Mouse (Mus musculus) adrenal gland, adult 2 months (tissue): Measurements from ENCODE around the gene B4galnt2. TPM values are rescaled to one million over a fixed set of nuclear protein-coding genes. Genes with fewer than 3 reads are reported as not detected.
"Not testable (repeated sequence)": the region's sequence is repeated elsewhere in the genome, so short reads cannot be mapped to it uniquely, and the experiment has no call there.

ENCODE experiments used
- DNase-seq: peaks from one replicate; pipeline ENCODE4 v3.0.0; 2021
- long read RNA-seq: library from polyadenylated mRNA; stranded (forward); transcript quantifications from one replicate; pipeline ENCODE4 v2.0.0, GENCODE M21; 2021
- polyA plus RNA-seq: library from polyadenylated mRNA; depleted of rRNA; stranded (reverse); fragments of >200 nt; gene quantifications from 2 replicates; pipeline ENCODE4 v1.2.3, GENCODE M21; 2012; rRNA removed
- total RNA-seq, 2 experiments: library from RNA; stranded (reverse); gene quantifications; 2 replicates each; pipeline ENCODE4 v1.2.3; 2021

Gene B4galnt2
- total RNA-seq (not detected), polyA plus RNA-seq (0.06 TPM in 1 of 2 replicates, not detected in the other)
- long read RNA-seq, partial matches to known transcripts, result 0 of 2 reads
- long read RNA-seq, other reads (novel, unspliced or antisense), result 2 of 2 reads

GRCm38 (mm10) chr11:95914571-95914991, at the start of gene B4galnt2:
B4galnt2 (minus strand) TSS chr11:95914891.
- peak; percentile 2 for DNase-seq

GRCm38 (mm10) chr11:95963304-95963703, 48.6 kb upstream of the B4galnt2 start:
- DNase-seq, result no peak

- DNase-seq, result no peak
Observed at GRCm38 (mm10) chr11:95959152-95959551, 44.5 kb upstream of the B4galnt2 start.

DNA sequence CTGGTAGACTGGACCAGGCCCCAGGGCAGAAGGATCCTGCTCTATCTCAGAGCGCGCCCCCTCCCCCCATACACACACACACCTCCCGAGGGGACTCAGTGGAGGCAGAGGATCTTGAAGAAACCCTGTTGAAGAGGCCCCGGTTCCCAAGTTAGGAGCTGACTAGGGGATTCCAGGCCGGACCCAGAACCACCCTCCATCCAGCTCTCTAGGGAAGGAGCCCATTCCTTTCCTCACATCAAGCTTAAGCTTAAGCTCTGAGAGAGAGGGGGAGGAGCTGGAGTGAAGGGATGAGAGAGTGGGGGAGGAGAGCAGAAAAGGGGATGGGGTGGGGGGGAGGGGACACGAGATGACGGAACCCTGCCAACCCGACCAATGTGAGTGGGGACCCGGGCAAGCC, 43.6 kb upstream of the B4galnt2 start:
- DNase-seq, result no peak

GRCm38 (mm10) chr11:95957407-95957806, 42.7 kb upstream of the B4galnt2 start:
- DNase-seq, result no peak

DNA sequence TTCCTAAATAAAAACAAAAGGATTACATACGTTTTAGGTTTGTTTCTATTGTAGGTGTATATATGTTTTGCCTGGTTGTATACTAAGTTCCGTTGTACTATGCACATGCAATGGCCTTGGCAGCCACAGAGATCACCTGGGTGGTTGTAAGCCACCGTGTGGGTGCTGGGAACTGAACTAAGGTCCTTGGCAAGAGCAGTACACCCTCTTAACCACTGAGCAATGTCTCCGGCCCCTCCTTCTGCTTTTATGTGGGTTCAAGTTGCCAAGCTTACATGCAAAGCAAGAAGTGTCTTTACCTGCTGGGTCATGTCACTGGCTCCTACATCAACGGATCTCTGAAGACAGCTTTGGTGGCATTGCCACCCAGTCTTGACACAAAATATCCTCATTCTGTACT, 38.6 kb upstream of the B4galnt2 start:
- no peak for DNase-seq

- no peak for DNase-seq
Observed at GRCm38 (mm10) chr11:95945838-95946472, 31.3 kb upstream of the B4galnt2 start.

DNA sequence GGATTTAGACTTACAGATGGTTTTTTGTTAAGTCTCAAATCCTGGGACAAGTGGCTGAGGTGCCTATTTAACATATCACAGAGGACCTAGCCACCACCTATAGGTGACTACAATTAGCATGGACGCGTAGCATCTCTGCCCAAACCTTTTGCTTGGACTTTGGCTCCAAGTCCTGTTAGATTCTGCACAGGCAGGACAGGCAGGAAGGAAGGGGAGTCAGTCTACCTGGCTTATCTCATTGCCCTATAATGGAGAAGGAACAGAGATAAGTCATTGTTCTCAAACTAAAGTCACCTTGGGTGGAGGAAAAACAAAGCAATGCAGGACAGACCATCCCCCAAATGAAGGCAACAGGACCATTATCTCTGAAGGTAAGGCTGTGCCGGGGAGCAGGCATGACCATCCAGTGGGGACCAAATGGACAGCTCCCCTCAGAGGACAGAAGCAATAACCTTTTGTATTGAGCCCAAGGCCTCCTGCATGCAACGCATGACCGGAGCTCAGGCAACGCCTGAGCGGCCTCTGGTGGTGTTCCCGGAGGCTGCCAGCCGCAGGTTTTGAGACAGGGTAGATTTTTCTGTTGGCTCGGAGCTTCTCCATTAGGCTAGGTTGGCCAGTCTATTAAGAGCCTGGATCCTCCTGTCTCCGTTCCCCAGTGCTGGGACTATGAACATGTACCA, 25.3 kb upstream of the B4galnt2 start:
- peak; percentile 23 for DNase-seq

DNA sequence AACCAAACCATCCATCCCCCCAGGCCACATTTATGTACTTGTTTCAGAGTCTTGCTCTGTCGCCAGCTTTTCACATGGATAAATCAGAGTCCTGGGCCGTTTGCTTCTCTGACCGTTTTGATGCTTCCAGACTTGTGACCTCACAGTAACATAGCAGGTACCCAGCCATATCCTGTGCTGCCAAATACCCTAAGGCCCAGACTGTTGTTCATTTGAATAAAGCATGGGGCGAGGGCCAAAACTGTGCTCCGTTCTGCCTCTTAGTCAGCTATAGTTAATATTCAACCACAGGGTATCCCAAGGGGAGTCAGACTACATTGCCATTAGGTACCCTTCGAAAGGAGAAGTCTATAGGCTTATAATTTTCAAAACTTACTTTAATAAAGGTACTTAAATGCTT, 21.7 kb upstream of the B4galnt2 start:
- DNase-seq, result no peak

- DNase-seq, result not testable (repeated sequence)
Observed at GRCm38 (mm10) chr11:95932168-95932567, 17.5 kb upstream of the B4galnt2 start.

GRCm38 (mm10) chr11:95926398-95926797, 11.7 kb upstream of the B4galnt2 start:
- no peak for DNase-seq

DNA sequence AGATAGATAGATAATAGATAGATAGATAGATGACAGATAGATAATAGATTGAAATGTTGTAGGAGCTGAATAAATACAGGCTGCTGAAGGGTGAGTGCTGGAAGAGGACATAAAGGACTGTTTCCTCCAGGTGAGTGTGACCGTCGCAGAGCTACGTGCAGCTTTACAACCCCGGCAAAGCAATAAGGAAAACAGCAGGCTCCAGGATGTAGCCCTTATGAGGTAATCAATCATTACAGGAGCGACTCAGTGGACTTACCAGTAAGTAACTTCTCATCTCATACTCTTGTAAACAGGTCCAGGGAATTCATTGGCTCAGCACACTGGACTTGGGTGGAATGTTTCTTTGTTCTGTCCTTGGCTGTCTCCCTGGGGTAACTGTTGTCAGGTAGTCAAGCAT, 11.3 kb upstream of the B4galnt2 start:
- no peak for DNase-seq

DNA sequence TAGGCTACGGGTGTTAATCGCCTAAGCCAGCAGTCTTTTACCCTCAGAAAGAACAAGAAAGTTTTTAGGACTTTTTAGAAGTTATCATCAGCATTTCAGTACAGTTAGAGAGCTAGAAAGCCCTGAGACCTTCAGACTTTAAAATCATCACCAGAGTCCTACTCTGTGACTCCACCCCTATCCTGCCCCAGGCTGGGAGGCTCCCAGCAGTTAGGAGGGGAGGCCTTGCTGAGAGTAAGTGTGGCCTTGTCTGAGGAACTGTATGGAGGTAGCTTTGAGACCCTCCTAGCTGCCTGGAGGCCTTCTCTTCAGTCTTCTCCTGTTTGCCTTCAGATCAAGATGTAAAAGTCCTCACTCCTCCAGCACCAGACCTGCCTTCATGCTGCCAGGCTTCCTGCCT, 9.5 kb upstream of the B4galnt2 start:
- no peak for DNase-seq

DNA sequence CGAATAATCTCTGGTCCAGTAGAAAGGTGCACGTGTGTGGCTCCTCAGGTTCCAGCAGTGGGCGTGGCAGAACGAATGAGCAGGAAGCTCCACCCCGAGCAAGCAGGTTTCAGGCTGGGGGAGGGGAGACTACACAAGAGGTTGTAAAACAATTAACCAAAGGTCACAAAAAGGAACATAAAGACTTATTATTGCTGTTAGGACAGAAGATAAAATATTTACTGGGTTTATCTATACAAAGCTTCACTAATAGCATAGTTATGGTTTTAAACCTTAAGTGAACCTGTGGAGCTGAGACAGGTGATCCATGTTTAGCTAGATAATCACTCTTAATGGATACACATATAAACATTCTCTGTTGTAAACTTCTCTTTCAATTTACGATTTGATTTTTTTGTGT, 8.8 kb upstream of the B4galnt2 start:
- not testable (repeated sequence) for DNase-seq

DNA sequence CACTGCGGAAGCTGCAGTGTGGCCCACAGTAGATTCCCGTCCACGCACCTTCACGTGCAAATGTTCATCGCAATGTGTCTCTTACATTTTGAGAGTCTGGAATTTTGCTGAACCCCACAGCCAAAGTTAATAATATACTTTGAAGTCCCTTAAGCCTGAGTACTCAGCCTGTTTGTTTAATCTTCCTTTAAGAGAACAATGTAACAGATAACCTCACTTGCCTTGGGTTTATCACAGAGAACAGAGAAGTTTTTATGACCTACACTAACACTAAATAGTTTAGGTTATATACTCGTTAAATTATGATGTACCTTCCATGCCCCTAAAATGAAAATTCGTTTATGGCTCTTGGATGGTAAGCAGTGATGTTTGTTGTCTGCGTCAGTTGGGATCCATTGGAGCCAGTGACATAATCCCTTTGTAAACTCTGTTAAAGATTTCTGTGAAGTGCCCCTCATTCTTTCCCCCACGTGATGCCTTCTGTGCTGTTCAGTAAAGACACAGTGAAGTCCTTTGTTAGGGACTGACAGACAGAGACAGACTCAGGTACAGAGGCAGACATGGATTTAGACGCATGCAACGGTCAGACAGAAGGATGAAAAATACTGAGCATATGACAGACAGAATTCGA, 7.4 kb upstream of the B4galnt2 start:
- no peak for DNase-seq

DNA sequence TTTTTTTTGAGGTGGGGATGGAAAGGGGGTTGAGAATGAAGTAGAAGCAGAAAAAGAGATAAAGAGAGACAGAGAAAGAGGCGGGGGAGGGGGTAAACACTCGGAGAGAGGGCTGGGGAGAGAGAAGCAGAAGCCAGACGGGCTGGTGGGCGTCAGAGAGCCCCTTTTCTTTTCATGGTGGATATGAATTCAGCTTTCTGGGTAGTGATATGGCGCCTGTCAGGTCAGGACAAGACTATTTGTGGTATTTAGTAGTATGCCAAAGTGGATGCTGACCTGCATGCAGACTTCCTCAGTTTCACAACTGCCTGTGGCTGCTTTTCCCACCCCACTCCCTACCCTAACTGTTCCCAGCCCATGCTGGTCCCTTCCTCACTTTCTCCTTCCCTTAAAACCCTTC, 1.7 kb upstream of the B4galnt2 start:
- no peak for DNase-seq

GRCm38 (mm10) chr11:95915006-95915710, 467 bp upstream of the B4galnt2 start:
- peak; percentile 3 for DNase-seq

DNA sequence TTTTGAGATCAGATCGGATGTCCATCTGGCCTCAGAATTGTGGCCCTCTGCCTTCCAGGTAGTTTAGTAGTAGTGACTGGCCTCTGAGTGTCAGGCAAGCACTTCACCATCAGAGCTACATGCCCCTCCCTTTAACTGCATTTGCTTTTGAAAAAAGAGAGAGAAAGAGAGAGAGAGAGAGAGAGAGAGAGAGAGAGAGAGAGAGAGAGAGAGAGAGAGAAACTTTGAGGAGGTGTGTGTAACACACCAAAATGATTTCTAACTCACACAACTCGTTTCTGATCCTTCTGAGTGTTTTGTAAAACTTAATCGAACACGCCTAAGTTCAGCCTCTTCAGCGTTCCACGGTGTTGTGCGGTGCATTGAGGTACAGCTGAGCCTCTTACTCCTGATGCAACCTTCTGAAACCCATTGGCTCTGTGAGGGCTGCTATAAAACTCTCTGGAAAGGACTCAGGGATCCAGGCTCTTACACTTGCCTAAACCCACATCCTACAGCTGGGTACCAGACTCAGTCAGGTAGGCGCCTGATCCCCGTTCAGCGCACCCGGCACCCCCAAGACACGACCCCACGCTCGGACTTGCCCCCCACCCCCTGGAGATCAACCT, 628 bp downstream of the B4galnt2 start:
- no peak for DNase-seq

DNA sequence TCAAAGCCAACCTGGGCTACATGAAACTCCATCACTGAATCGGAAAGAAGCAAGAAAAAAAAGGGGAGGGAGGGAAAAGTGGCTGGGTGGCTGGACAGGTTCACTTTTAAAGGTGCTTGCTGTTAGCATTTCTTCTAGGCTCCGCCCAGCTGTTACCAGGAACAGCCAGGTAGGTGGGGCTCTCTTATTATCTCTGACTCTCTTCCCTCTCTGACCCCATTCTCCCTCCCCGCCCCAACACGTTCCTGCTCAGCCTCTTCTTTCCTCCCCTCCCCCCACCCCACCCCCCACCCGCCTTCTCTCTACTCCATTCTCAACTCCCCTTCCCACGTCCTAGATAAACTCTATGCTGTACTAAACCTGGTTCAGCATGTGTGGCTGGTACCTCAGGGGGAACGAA, 3.1 kb downstream of the B4galnt2 start:
- no peak for DNase-seq

DNA sequence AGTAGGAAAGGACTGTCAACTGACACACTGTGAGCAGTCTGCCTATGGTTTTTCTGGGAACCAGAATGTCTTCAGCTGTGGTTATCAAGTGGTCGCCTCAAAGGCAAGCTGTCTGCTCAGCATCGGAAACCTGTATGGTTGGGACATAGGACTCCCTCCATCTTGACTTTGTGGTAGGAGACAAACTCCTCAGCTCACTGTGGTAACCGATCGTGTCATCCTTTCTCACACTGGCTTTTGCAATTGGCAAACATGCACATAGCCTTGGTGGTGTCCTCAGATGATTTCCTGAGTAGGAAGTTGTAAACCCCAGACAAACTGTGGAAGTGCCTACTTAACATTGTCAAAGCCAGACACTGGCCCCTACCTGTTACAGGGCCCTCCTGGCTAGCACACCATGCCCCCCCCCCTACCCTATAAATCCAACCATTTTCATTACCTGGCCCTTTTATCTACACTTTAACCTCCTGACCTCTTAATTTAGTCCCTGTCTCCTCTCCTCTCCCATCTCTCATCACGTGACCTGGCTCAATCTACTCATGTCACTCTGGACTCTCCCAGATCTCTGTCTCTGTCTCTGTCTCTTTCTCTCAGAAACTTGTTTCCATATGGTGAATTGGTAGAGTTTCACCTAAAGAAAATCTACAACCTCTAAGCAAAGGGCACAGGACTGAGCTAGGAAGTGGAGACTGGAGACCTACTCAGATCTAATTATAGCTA, 6.7 kb downstream of the B4galnt2 start:
- DNase-seq, result no peak

DNA sequence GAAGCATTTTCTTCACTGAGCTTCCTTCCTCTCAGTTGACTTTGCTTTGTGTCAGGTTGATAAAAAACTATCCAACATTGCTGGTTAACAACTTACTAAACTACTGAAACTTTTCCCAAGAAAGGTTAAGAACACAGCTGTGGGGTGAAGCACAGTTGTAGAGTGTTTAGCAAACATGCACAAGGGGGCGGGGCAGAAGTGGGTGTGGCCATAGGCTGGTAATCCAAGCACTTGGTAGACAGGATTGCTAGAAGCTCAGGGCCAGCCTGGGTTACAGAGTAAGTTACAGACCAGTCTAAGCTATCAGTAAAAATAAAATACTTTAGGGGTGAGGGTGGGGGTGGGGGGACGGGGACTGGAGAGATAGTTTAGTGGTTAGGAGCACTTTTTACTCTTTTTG, 10.4 kb downstream of the B4galnt2 start:
- DNase-seq, result no peak
